Mouse (Mus musculus): Measurements from ENCODE around the gene Col6a3.

GRCm38 (mm10) chr1:90849836-90850235, 6.1 kb upstream of the Col6a3 start:
- TF ChIP-seq EP300 (optimal IDR thresholded peaks at IDR 0.05) (no peak), CTCF (IDR thresholded peaks at IDR 0.05; ENCODE audit: low read depth) (peak; percentile 85)
